32 mouse cellular contexts compared by ENCODE assay signal in the genomic region with DNA sequence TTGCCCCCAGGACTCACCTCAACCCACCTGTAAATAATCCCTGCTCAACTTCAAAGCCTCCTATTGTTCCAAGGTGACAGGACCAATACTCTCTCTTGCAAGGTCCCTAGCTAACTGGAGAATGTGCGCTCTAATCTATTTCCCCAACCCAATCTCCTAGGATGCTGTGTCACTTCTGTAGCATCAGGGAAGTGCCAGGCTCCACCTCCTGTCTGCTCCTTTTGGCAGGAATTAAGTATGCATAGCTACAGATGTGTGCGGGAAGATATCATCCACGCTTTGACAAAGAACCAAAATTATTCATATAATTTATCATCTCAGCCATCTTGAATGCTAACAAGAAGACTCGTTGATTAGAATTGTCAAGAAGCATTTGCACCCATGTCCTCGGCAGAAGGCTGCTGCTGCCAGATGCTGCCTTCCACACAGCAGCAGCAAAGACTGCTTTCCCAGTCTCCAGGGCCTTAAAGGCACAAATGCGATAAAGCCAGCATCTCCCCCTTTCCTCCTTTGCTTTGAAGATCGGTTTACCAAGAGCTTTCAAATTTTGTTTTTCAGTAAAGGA.
DNase-seq lines count a peak whose midpoint lies in the region; ATAC-seq and TF ChIP-seq lines count a peak whose summit lies in the region.
"Had no signal": no experiment of that assay in that cellular context is flagged by ENCODE, and none has a peak within 500 bp of the region (broad histone marks: within the 10 kb centered on the region; RNA-seq: fewer than 3 reads in every experiment).

No protein-coding gene starts in this region.

- no peak overlapping the region for H3K4me3 ChIP-seq in forebrain, embryonic 14.5 days (ENCODE audit: low read depth, low read length)
- no peak overlapping the region for H3K4me3 ChIP-seq in forebrain, embryonic 12.5 days (replicated peaks)
- H3K4me3 ChIP-seq in midbrain, postnatal 0 days (ENCODE audit: low read depth, low read length) = no peak overlapping the region
- H3K4me3 ChIP-seq in midbrain, embryonic 11.5 days (ENCODE audit: low read depth, low read length) = no peak overlapping the region
- no peak overlapping the region for H3K4me3 ChIP-seq in forebrain, postnatal 0 days (ENCODE audit: low read depth, low read length)
- H3K4me3 ChIP-seq: embryonic facial prominence, embryonic 10.5 days; embryonic facial prominence, embryonic 13.5 days; erythroblast, embryonic 14.5 days; heart, embryonic 12.5 days; heart, embryonic 15.5 days had no signal

- H3K9me3 ChIP-seq in forebrain, embryonic 14.5 days (replicated peaks; ENCODE audit: control insufficient read depth, low read length) = no peaks in the 10 kb centered on the region
- H3K9me3 ChIP-seq in forebrain, embryonic 12.5 days = no peaks in the 10 kb centered on the region
- no peaks in the 10 kb centered on the region for H3K9me3 ChIP-seq in midbrain, postnatal 0 days (ENCODE audit: low read length)
- no peaks in the 10 kb centered on the region for H3K9me3 ChIP-seq in midbrain, embryonic 11.5 days (ENCODE audit: control insufficient read depth, low read length)
- no peaks in the 10 kb centered on the region for H3K9me3 ChIP-seq in forebrain, postnatal 0 days (ENCODE audit: low read length)
- H3K9me3 ChIP-seq: embryonic facial prominence, embryonic 10.5 days; embryonic facial prominence, embryonic 13.5 days; heart, embryonic 12.5 days; heart, embryonic 15.5 days had no signal

- no peaks in the 10 kb centered on the region for H3K4me1 ChIP-seq in forebrain, embryonic 14.5 days (ENCODE audit: control insufficient read depth, insufficient read depth, low read length)
- H3K4me1 ChIP-seq in forebrain, embryonic 12.5 days = no peaks in the 10 kb centered on the region
- no peaks in the 10 kb centered on the region for H3K4me1 ChIP-seq in midbrain, postnatal 0 days (ENCODE audit: insufficient read depth, low read length)
- no peaks in the 10 kb centered on the region for H3K4me1 ChIP-seq in midbrain, embryonic 11.5 days (ENCODE audit: control insufficient read depth, insufficient read depth, low read length)
- H3K4me1 ChIP-seq in forebrain, postnatal 0 days (ENCODE audit: insufficient read depth) = no peaks in the 10 kb centered on the region
- H3K4me1 ChIP-seq: embryonic facial prominence, embryonic 10.5 days; embryonic facial prominence, embryonic 13.5 days; heart, embryonic 12.5 days; heart, embryonic 15.5 days had no signal

- no peak overlapping the region for H3K9ac ChIP-seq in forebrain, embryonic 14.5 days (ENCODE audit: low read length)
- H3K9ac ChIP-seq in forebrain, embryonic 12.5 days = no peak overlapping the region
- H3K9ac ChIP-seq in midbrain, postnatal 0 days (replicated peaks; ENCODE audit: low read length, poor library complexity, severe bottlenecking) = no peak overlapping the region
- H3K9ac ChIP-seq in midbrain, embryonic 11.5 days (ENCODE audit: low read length) = no peak overlapping the region
- H3K9ac ChIP-seq in forebrain, postnatal 0 days = no peak overlapping the region
- H3K9ac ChIP-seq: embryonic facial prominence, embryonic 13.5 days; heart, embryonic 12.5 days; heart, embryonic 15.5 days; hindbrain, embryonic 14.5 days had no signal

- 79% methylated on average over 7 of the region's 7 CpGs for WGBS in forebrain, embryonic 14.5 days
- 87% methylated on average over 7 of the region's 7 CpGs for WGBS in forebrain, embryonic 12.5 days
- WGBS in midbrain, postnatal 0 days = 71% methylated on average over 7 of the region's 7 CpGs
- WGBS in midbrain, embryonic 11.5 days = 83% methylated on average over 7 of the region's 7 CpGs
- WGBS in forebrain, postnatal 0 days = 76% methylated on average over 7 of the region's 7 CpGs

- H3K36me3 ChIP-seq in forebrain, embryonic 14.5 days (ENCODE audit: control insufficient read depth, insufficient read depth, low read length) = no peaks in the 10 kb centered on the region
- no peaks in the 10 kb centered on the region for H3K36me3 ChIP-seq in forebrain, embryonic 12.5 days (replicated peaks)
- H3K36me3 ChIP-seq in midbrain, postnatal 0 days (ENCODE audit: insufficient read depth, low read length) = no peaks in the 10 kb centered on the region
- no peaks in the 10 kb centered on the region for H3K36me3 ChIP-seq in midbrain, embryonic 11.5 days (ENCODE audit: control insufficient read depth, insufficient read depth, low read length)
- no peaks in the 10 kb centered on the region for H3K36me3 ChIP-seq in forebrain, postnatal 0 days (ENCODE audit: insufficient read depth)
- H3K36me3 ChIP-seq: embryonic facial prominence, embryonic 10.5 days; embryonic facial prominence, embryonic 13.5 days; G1E; heart, embryonic 12.5 days; heart, embryonic 15.5 days had no signal

- no peak overlapping the region for H3K27ac ChIP-seq in forebrain, embryonic 14.5 days (ENCODE audit: low read depth, low read length)
- H3K27ac ChIP-seq in forebrain, embryonic 12.5 days = no peak overlapping the region
- no peak overlapping the region for H3K27ac ChIP-seq in midbrain, postnatal 0 days (ENCODE audit: low read depth, low read length)
- H3K27ac ChIP-seq in midbrain, embryonic 11.5 days (ENCODE audit: low read depth, low read length) = no peak overlapping the region
- H3K27ac ChIP-seq in forebrain, postnatal 0 days (ENCODE audit: low read depth, low read length) = no peak overlapping the region
- H3K27ac ChIP-seq: embryonic facial prominence, embryonic 10.5 days; embryonic facial prominence, embryonic 13.5 days; heart, embryonic 15.5 days; hindbrain, embryonic 14.5 days; hindbrain, postnatal 0 days had no signal

- peak; percentile 57; the same call in 1 of the 2 replicates for ATAC-seq in forebrain, embryonic 14.5 days
- no peak for ATAC-seq in forebrain, embryonic 12.5 days (ENCODE audit: low FRiP score)
- no peak for ATAC-seq in midbrain, postnatal 0 days (ENCODE audit: low FRiP score)
- ATAC-seq in midbrain, embryonic 11.5 days (ENCODE audit: low FRiP score) = no peak
- peak; percentile 90 for ATAC-seq in forebrain, postnatal 0 days
- ATAC-seq: hindbrain, postnatal 0 days; inflammation-experienced regulatory T-cells, adult 6 months; intestine, embryonic 16.5 days; Patski had no signal

- H3K4me2 ChIP-seq in forebrain, embryonic 14.5 days (ENCODE audit: low read length) = no peak overlapping the region
- H3K4me2 ChIP-seq in forebrain, embryonic 12.5 days = no peak overlapping the region
- no peak overlapping the region for H3K4me2 ChIP-seq in midbrain, postnatal 0 days (ENCODE audit: low read depth, low read length, poor library complexity, severe bottlenecking)
- no peak overlapping the region for H3K4me2 ChIP-seq in midbrain, embryonic 11.5 days
- no peak overlapping the region for H3K4me2 ChIP-seq in forebrain, postnatal 0 days (ENCODE audit: low read depth)
- H3K4me2 ChIP-seq: embryonic facial prominence, embryonic 13.5 days; heart, embryonic 12.5 days; heart, embryonic 15.5 days; hindbrain, embryonic 14.5 days had no signal

- no peak for TF ChIP-seq CTCF in midbrain, postnatal 0 days (IDR thresholded peaks at IDR 0.05)
- TF ChIP-seq CTCF in brain, embryonic 14.5 days (IDR thresholded peaks at IDR 0.05; ENCODE audit: borderline replicate concordance, extremely low read depth, insufficient read depth, insufficient read length) = no peak
- TF ChIP-seq CTCF in forebrain, postnatal 0 days (IDR thresholded peaks at IDR 0.05; ENCODE audit: low read depth) = no peak

- TF ChIP-seq POLR2A in brain, embryonic 14.5 days (IDR thresholded peaks at IDR 0.05; ENCODE audit: borderline replicate concordance, extremely low read depth, insufficient read depth, insufficient read length, poor library complexity, severe bottlenecking) = no peak

- no peaks in the 10 kb centered on the region for H3K27me3 ChIP-seq in forebrain, embryonic 14.5 days (replicated peaks; ENCODE audit: control insufficient read depth, insufficient read depth, low read length)
- no peaks in the 10 kb centered on the region for H3K27me3 ChIP-seq in forebrain, embryonic 12.5 days
- no peaks in the 10 kb centered on the region for H3K27me3 ChIP-seq in midbrain, postnatal 0 days (ENCODE audit: insufficient read depth, low read length)
- no peaks in the 10 kb centered on the region for H3K27me3 ChIP-seq in midbrain, embryonic 11.5 days (ENCODE audit: control insufficient read depth, insufficient read depth, low read length)
- H3K27me3 ChIP-seq in forebrain, postnatal 0 days (ENCODE audit: insufficient read depth, low read length) = no peaks in the 10 kb centered on the region
- H3K27me3 ChIP-seq: CH12.LX; embryonic facial prominence, embryonic 13.5 days; heart, embryonic 12.5 days; heart, embryonic 15.5 days; Patski had no signal

- peak; percentile 46 for DNase-seq in forebrain, embryonic 14.5 days (ENCODE audit: low spot score)
- DNase-seq in midbrain, postnatal 0 days (ENCODE audit: low spot score) = peak; percentile 6
- no peak for DNase-seq in midbrain, embryonic 11.5 days (ENCODE audit: low spot score, missing footprints)
- peak; percentile 58 for DNase-seq in brain, embryonic 14.5 days (ENCODE audit: low read depth)
- peak; percentile 41 for DNase-seq in forebrain, postnatal 0 days
- no peak for DNase-seq in embryo, embryonic 10 days (ENCODE audit: low spot score)
- DNase-seq: adrenal gland, postnatal 10 days; adrenal gland, postnatal 36 days; B cell, adult 2 months; cerebellum, adult 11 months; cerebellum, adult 2 months; cerebellum, adult 9-11 months; cerebellum, postnatal 25 days; embryo, embryonic 11 days; gastrocnemius, postnatal 25 days; heart, adult 18-20 months; heart, postnatal 14 days; heart, postnatal 4 days; kidney, adult 18-20 months had no signal

Comparison
In these comparisons a context has a peak if more than half of its experiments do, and no peak if none do; other contexts are left out.
1. ATAC-seq: peak in forebrain, embryonic 14.5 days (single experiment) and forebrain, postnatal 0 days (single experiment); none in forebrain, embryonic 12.5 days (single experiment), midbrain, postnatal 0 days (single experiment) and midbrain, embryonic 11.5 days (single experiment).
2. DNase-seq: peak in forebrain, embryonic 14.5 days (single experiment), midbrain, postnatal 0 days (single experiment), brain, embryonic 14.5 days (single experiment) and forebrain, postnatal 0 days (single experiment); none in midbrain, embryonic 11.5 days (single experiment) and embryo, embryonic 10 days (single experiment).